Mouse (Mus musculus) yolk sac, embryonic 10.5 days (tissue): ENCODE data around the gene Myg1.
"Not testable (repeated sequence)": the region's sequence is repeated elsewhere in the genome, so short reads cannot be mapped to it uniquely, and the experiment has no call there.

Experiments used
- DNase-seq: peaks from one replicate; pipeline ENCODE4 v3.0.0-alpha.2; 2017; ENCODE audit warnings: low spot score

The Myg1 gene

GRCm38 (mm10) chr15:102331610-102332015 is at the start of gene Myg1:
Gene Myg1, plus strand, starts transcription at chr15:102331709.
- DNase-seq, result peak; percentile 84

GRCm38 (mm10) chr15:102282463-102283292 is 48.8 kb upstream of the Myg1 start:
- no peak for DNase-seq

- DNase-seq, result no peak
Observed at GRCm38 (mm10) chr15:102283648-102284047, 47.9 kb upstream of the Myg1 start.

GRCm38 (mm10) chr15:102287395-102287794 is 44.1 kb upstream of the Myg1 start:
- DNase-seq, result no peak

- DNase-seq, result peak; percentile 96
Observed at GRCm38 (mm10) chr15:102295633-102296367, 35.7 kb upstream of the Myg1 start, which contains the start of gene Espl1. Gene Espl1, plus strand, starts transcription at chr15:102296266.

- no peak for DNase-seq
Observed at GRCm38 (mm10) chr15:102296368-102297006, 35.0 kb upstream of the Myg1 start.

GRCm38 (mm10) chr15:102302542-102302941 is 29.0 kb upstream of the Myg1 start:
- no peak for DNase-seq

GRCm38 (mm10) chr15:102308717-102309116 is 22.8 kb upstream of the Myg1 start:
- no peak for DNase-seq

- no peak for DNase-seq
Observed at GRCm38 (mm10) chr15:102310074-102310845, 21.2 kb upstream of the Myg1 start.

GRCm38 (mm10) chr15:102311489-102311888 is 20.0 kb upstream of the Myg1 start:
- no peak for DNase-seq

- no peak for DNase-seq
Observed at GRCm38 (mm10) chr15:102315292-102315691, 16.2 kb upstream of the Myg1 start.

- DNase-seq, result no peak
Observed at GRCm38 (mm10) chr15:102316263-102316662, 15.2 kb upstream of the Myg1 start.

GRCm38 (mm10) chr15:102324654-102325473 is 6.6 kb upstream of the Myg1 start:
- DNase-seq, result no peak

GRCm38 (mm10) chr15:102326022-102326576 is 5.4 kb upstream of the Myg1 start, which contains the start of gene Pfdn5:
Gene Pfdn5, plus strand, starts transcription at chr15:102326116.
- peak; percentile 88 for DNase-seq

GRCm38 (mm10) chr15:102326892-102327291 is 4.6 kb upstream of the Myg1 start:
- no peak for DNase-seq

GRCm38 (mm10) chr15:102335254-102335653 is 3.7 kb downstream of the Myg1 start:
- DNase-seq, result no peak

GRCm38 (mm10) chr15:102335925-102336324 is 4.4 kb downstream of the Myg1 start:
- DNase-seq, result not testable (repeated sequence)

- no peak for DNase-seq
Observed at GRCm38 (mm10) chr15:102336946-102337345, 5.4 kb downstream of the Myg1 start.

- DNase-seq, result no peak
Observed at GRCm38 (mm10) chr15:102339612-102340011, 8.1 kb downstream of the Myg1 start.

- DNase-seq, result no peak
Observed at GRCm38 (mm10) chr15:102341580-102341979, 10.1 kb downstream of the Myg1 start.
